Mouse (Mus musculus) cerebellum, postnatal 36 days (tissue): ENCODE data around the gene Mcm7.

Experiments
- DNase-seq, 2 experiments: peaks; one replicate each; pipeline ENCODE4 v3.0.0; 2021 to 2022; ENCODE audit warnings: mixed read lengths in 2 of 2

The Mcm7 gene

GRCm38 (mm10) chr5:138155443-138155976 lies 16.7 kb downstream of the Mcm7 start, which contains the start of gene Zfp113:
Gene Zfp113 (minus strand): TSS chr5:138155744.
- peak; percentile 85 to 90 for DNase-seq

GRCm38 (mm10) chr5:138154390-138154789 lies 17.8 kb downstream of the Mcm7 start:
- no peak for DNase-seq

GRCm38 (mm10) chr5:138138585-138138984 lies 33.6 kb downstream of the Mcm7 start:
- no peak for DNase-seq

- peak in 1 of 2 experiments; percentile 13 for DNase-seq
Observed at GRCm38 (mm10) chr5:138137935-138138549, 34.2 kb downstream of the Mcm7 start.

GRCm38 (mm10) chr5:138137257-138137656 lies 35.0 kb downstream of the Mcm7 start:
- DNase-seq = no peak

GRCm38 (mm10) chr5:138132425-138133064 lies 39.7 kb downstream of the Mcm7 start:
- no peak for DNase-seq

- DNase-seq = no peak
Observed at GRCm38 (mm10) chr5:138118041-138118440, 54.2 kb downstream of the Mcm7 start.

GRCm38 (mm10) chr5:138117199-138118015 lies 54.8 kb downstream of the Mcm7 start:
- DNase-seq = no peak

GRCm38 (mm10) chr5:138116255-138117198 lies 55.7 kb downstream of the Mcm7 start, which contains the start of gene Zscan21:
Gene Zscan21 (plus strand): TSS chr5:138116903.
- DNase-seq = peak; percentile 84 to 88
